Mouse (Mus musculus): ENCODE results near the gene Galns.

The Galns gene

GRCm38 (mm10) chr8:122538310-122539076 lies 72.8 kb downstream of the Galns start:
- DNase-seq (ENCODE audit: low read depth): no peak

- DNase-seq (ENCODE audit: low read depth): peak; percentile 70
These were observed 73.5 kb downstream of the Galns start for GRCm38 (mm10) chr8:122537812-122538211.

- no peak for DNase-seq (ENCODE audit: low read depth)
These were observed 74.2 kb downstream of the Galns start for GRCm38 (mm10) chr8:122537033-122537432.

GRCm38 (mm10) chr8:122531312-122531711 lies 80.0 kb downstream of the Galns start:
- DNase-seq (ENCODE audit: low read depth): no peak

GRCm38 (mm10) chr8:122529159-122529558 lies 82.1 kb downstream of the Galns start:
- no peak for DNase-seq (ENCODE audit: low read depth)
